Mouse (Mus musculus) liver, embryonic 11.5 days (tissue): ENCODE data around the gene Kcnh6. TPM values are rescaled to one million over a fixed set of nuclear protein-coding genes. Genes with fewer than 3 reads are reported as not detected.

Experiments
- ATAC-seq: fragments of 200-750 bp; cut with Nextera tagmentation; replicated peaks from 2 replicates; pipeline ENCODE4 v1.8.0; 2017; ENCODE audit warnings: moderate number of reproducible peaks, mild to moderate bottlenecking, moderate TSS enrichment, moderate library complexity; ENCODE audit not compliant: low FRiP score
- DNase-seq: peaks from one replicate; pipeline ENCODE4 v3.0.0-alpha.2; 2017; ENCODE audit warnings: low spot score
- H3K27ac ChIP-seq: fragments of 300-500 bp; sonication (generic); 2 replicates; pipeline ENCODE4 v1.5.1; 2014; ENCODE audit warnings: mild to moderate bottlenecking, low read depth, low read length, control low read depth
- H3K27me3 ChIP-seq: fragments of 300-500 bp; sonication (generic); replicated peaks from 2 replicates; pipeline ENCODE4 v1.6.1; 2014; ENCODE audit warnings: low read length, mixed read lengths; ENCODE audit not compliant: control insufficient read depth, insufficient read depth
- H3K36me3 ChIP-seq: fragments of 300-500 bp; sonication (generic); 2 replicates; pipeline ENCODE4 v1.6.1; 2014; ENCODE audit warnings: mild to moderate bottlenecking, low read length, moderate library complexity, mixed read lengths; ENCODE audit not compliant: control insufficient read depth, insufficient read depth
- H3K4me1 ChIP-seq: fragments of 300-500 bp; sonication (generic); replicated peaks from 2 replicates; pipeline ENCODE4 v1.6.1; 2014; ENCODE audit warnings: low read length, mixed read lengths; ENCODE audit not compliant: control insufficient read depth, insufficient read depth
- H3K4me2 ChIP-seq: fragments of 300-500 bp; sonication (generic); 2 replicates; pipeline ENCODE4 v1.6.1; 2014; ENCODE audit warnings: mild to moderate bottlenecking, control low read depth, moderate library complexity
- H3K4me3 ChIP-seq: fragments of 300-500 bp; sonication (generic); 2 replicates; pipeline ENCODE4 v1.5.1; 2014; ENCODE audit warnings: low read depth, low read length, control low read depth
- H3K9ac ChIP-seq: fragments of 300-500 bp; sonication (generic); 2 replicates; pipeline ENCODE4 v1.6.1; 2014; ENCODE audit warnings: low read depth, low read length, control low read depth
- H3K9me3 ChIP-seq: fragments of 300-500 bp; sonication (generic); 2 replicates; pipeline ENCODE4 v1.6.1; 2016; ENCODE audit warnings: low read length, inconsistent platforms, mixed read lengths; ENCODE audit not compliant: control insufficient read depth
- WGBS: fragments of 180-500 bp; shearing (Covaris S2); extraction: QIAGEN DNeasy Blood & Tissue Kit; methylation state at CpG from one replicate; pipeline ENCODE4 v1.1.7; 2014; 5-methylcytosine and 5-hydroxymethylcytosine counted together
- polyA plus RNA-seq: library from polyadenylated mRNA; unstranded; fragments of >200 nt; fragmentation: Nextera tagmentation; extraction: Ambion mirVana; gene quantifications from 2 replicates; pipeline ENCODE4 v1.2.1, GENCODE M21; 2014

The Kcnh6 gene
- polyA plus RNA-seq, 1 experiment from 2014 or later, result 0.26 TPM

DNA sequence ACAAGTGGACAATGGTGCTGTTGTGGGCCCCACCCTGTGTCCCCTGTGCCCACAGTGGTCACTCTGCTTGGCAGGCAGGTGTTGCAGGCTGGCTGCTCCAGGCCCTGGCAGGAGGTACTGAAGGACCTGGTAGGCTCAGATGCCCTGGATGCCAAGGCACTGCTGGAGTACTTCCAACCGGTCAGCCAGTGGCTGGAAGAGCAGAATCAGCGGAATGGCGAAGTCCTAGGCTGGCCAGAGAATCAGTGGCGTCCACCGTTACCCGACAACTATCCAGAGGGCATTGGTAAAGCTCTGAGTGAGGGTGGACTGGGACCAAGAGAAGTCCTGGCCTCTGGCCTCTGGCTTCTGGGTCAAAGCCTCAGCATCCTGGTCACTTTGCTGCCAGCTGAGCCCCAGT, 33.3 kb upstream of the Kcnh6 start:
- no peak for DNase-seq
- 91% methylated on average over 6 of the region's 6 CpGs for WGBS

DNA sequence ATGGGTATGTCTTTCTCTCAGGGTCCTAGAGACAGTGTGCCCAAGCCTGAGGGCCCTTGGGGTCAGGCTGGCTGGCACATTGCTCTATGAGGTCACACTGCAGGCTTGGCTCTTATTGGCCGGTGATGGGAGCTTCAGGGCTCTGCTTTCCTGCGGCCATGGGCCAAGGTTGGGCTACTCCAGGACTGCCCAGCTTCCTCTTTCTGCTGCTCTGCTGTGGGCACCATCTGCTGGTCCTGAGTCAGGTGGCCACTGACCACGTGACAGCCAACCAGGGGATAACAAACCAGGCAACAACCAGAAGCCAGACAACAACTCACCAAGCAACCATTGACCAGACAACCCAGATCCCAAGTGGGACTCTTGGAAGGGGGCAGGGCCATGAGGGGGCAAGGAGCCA, 32.9 kb upstream of the Kcnh6 start:
- H3K4me2 ChIP-seq, result no peak overlapping the region
- no peak overlapping the region for H3K27ac ChIP-seq
- H3K4me3 ChIP-seq, result no peak overlapping the region
- WGBS, result 62% methylated on average over 3 of the region's 3 CpGs
- ATAC-seq (no peak), DNase-seq (no peak)
- peaks cover 23% of the 10 kb centered on the region for H3K27me3 ChIP-seq
- H3K9ac ChIP-seq, result no peak overlapping the region
- no peaks in the 10 kb centered on the region for H3K9me3 ChIP-seq
- H3K36me3 ChIP-seq, result no peaks in the 10 kb centered on the region
- no peaks in the 10 kb centered on the region for H3K4me1 ChIP-seq

More for the DNA sequence above, 33.3 kb upstream of the Kcnh6 start:
- Histone ChIP-seq H3K4me2 (no peak overlapping the region), H3K27me3 (peaks cover 28% of the 10 kb centered on the region), H3K36me3 (no peaks in the 10 kb centered on the region), H3K9me3 (no peaks in the 10 kb centered on the region), H3K4me1 (no peaks in the 10 kb centered on the region), H3K27ac (no peak overlapping the region), H3K9ac (no peak overlapping the region), H3K4me3 (no peak overlapping the region)
- no peak for ATAC-seq

DNA sequence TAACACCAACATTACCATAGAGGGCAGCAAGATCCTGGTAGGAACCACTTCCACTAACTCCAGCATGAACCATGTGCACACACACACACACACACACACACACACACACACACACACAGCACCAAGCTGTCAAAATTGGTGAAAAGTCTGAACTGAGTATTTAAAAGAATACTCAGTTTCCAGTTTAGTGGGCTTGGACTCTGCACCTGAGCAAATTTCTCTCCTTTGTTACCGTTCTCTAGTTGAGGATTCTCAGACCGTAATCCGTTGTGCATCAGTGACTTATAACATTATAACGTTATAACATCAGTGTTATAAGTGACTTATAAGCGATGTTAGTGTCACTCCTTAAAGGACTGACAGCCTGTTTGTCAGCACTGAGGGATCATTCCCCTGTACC, 32.3 kb upstream of the Kcnh6 start:
- Histone ChIP-seq H3K4me2 (no peak overlapping the region), H3K27me3 (peaks cover 19% of the 10 kb centered on the region), H3K36me3 (no peaks in the 10 kb centered on the region), H3K4me1 (no peaks in the 10 kb centered on the region), H3K9ac (no peak overlapping the region), H3K27ac (no peak overlapping the region), H3K4me3 (no peak overlapping the region), H3K9me3 (no peaks in the 10 kb centered on the region)
- ATAC-seq (no peak), DNase-seq (no peak)
- 83% methylated on average over 5 of the region's 5 CpGs for WGBS

DNA sequence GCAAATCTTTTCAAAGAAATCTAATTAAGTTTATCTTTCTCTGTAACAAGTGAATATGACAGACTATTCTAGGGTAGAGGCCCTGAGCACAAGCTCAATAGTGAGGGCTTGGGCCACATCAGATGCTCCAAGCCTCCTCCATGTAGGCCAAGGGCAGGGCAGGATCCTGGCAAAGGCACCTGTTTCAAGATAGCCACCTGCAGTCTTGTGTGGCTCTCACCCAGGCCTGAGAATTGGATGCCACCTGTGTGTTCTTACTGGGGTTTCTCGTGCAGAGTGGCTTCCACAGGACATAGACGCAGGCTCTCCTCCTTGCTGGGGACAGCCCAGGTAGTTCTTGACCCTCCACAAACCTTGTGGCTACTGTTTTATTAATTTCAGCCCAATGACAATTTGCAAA, 29.7 kb upstream of the Kcnh6 start:
- H3K9me3 ChIP-seq, result no peaks in the 10 kb centered on the region
- H3K4me3 ChIP-seq, result no peak overlapping the region
- no peak for ATAC-seq
- H3K36me3 ChIP-seq, result no peaks in the 10 kb centered on the region
- DNase-seq, result no peak
- H3K9ac ChIP-seq, result no peak overlapping the region
- no peak overlapping the region for H3K27ac ChIP-seq
- peaks cover 11% of the 10 kb centered on the region for H3K27me3 ChIP-seq
- H3K4me2 ChIP-seq, result no peak overlapping the region
- WGBS, result 87% methylated on average over 2 of the region's 2 CpGs
- H3K4me1 ChIP-seq, result no peaks in the 10 kb centered on the region

DNA sequence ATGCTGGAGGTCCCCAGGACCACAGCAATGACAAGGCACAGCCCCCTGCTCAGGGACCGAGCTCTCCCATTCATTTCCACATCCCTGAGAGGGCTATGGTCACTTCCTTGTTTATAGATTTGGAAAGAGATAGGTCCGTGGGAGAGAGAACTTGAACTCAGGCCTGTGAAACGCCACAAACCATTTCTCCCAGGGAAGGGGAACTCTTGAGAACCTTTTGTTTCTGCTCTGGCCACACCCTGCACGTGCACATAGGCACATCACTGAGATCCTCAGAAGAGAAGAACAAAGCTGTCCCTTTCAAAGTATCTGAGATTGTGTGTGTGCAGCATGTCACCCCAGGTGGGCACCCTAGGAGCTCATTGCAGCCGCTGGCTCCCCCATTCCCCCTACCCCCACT, 29.3 kb upstream of the Kcnh6 start:
- Histone ChIP-seq H3K4me3 (no peak overlapping the region), H3K27ac (no peak overlapping the region), H3K4me2 (no peak overlapping the region), H3K9me3 (no peaks in the 10 kb centered on the region), H3K27me3 (peaks cover 9% of the 10 kb centered on the region), H3K36me3 (no peaks in the 10 kb centered on the region), H3K4me1 (no peaks in the 10 kb centered on the region), H3K9ac (no peak overlapping the region)
- DNase-seq (no peak), ATAC-seq (no peak)
- 49% methylated on average over 5 of the region's 5 CpGs for WGBS

DNA sequence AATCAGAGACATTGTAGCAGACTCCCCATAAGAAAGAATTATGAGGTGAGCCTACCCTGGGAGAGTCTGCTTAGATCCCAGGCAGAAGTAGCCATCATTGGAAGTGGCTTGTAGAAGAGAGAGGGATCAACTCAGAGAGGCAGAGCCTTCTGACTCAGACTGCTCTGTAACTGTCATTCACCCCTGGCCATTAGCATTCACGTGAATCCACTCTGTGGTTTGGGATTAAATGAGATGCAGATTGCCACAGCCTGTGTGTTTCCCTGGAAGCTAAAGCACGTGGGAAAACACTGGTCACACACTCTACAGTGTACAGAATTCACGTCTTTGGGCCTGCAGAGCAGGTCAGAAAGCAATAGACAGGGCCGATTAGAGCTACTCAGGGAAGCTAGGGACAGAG, 23.5 kb upstream of the Kcnh6 start:
- 72% methylated on average over 4 of the region's 4 CpGs for WGBS

DNA sequence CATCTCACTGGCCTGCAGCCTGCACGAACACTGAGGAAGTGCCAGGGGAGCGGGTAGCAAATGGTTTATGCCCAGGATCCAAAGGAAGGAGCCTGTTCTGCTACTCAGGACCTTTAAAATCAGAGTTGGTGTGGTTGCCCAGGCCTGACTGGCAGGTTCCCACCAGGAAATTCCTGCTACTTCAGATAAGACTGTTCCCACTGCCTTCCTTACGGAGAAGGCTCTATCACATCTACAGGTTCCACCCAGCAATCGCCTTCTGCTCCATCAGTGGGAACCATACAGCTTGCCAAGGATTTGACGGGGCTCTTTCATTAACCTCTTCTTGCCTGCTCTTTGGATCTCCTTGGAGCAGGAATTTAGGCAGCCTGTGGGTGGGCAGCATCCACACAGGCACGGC, 20.5 kb upstream of the Kcnh6 start:
- Histone ChIP-seq H3K4me3 (no peak overlapping the region), H3K27ac (no peak overlapping the region), H3K4me2 (no peak overlapping the region), H3K9me3 (no peaks in the 10 kb centered on the region), H3K27me3 (no peaks in the 10 kb centered on the region), H3K4me1 (no peaks in the 10 kb centered on the region; the same call in 1 of the 2 replicates), H3K36me3 (no peaks in the 10 kb centered on the region), H3K9ac (no peak overlapping the region)
- DNase-seq (no peak), ATAC-seq (no peak)
- 56% methylated on average over 6 of the region's 6 CpGs for WGBS

More for the DNA sequence above, 23.5 kb upstream of the Kcnh6 start:
- Histone ChIP-seq H3K9me3 (no peaks in the 10 kb centered on the region), H3K27ac (no peak overlapping the region), H3K4me2 (no peak overlapping the region), H3K27me3 (peaks cover under 1% of the 10 kb centered on the region), H3K9ac (no peak overlapping the region), H3K4me1 (no peaks in the 10 kb centered on the region), H3K36me3 (no peaks in the 10 kb centered on the region), H3K4me3 (no peak overlapping the region)
- ATAC-seq, result no peak
- DNase-seq, result no peak

DNA sequence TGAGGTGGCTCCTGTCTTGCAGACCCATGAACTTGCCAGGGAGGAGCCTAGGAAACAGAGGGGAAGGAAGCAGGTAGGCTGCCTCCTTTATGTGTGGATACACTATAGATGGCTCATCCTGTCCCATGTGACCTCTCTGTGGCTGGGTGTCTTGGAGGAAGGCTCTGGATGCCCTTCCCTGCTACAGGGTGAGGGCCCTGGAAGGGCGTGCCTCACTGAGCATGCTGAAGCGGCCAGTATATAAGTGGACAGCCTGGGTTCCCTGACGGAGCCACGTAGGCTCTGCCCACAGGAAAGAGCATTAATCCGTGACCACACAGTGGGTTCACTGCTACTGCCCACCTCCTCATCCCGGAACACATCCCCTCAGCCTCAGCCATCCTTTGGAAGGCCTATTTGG, 18.5 kb upstream of the Kcnh6 start:
- no peak overlapping the region for H3K9ac ChIP-seq
- H3K4me3 ChIP-seq, result no peak overlapping the region
- H3K36me3 ChIP-seq, result no peaks in the 10 kb centered on the region
- DNase-seq (no peak), ATAC-seq (no peak)
- 76% methylated on average over 6 of the region's 6 CpGs for WGBS
- H3K4me2 ChIP-seq, result no peak overlapping the region
- H3K27ac ChIP-seq, result no peak overlapping the region
- H3K4me1 ChIP-seq, result no peaks in the 10 kb centered on the region; the same call in 1 of the 2 replicates
- H3K9me3 ChIP-seq, result no peaks in the 10 kb centered on the region
- H3K27me3 ChIP-seq, result no peaks in the 10 kb centered on the region

DNA sequence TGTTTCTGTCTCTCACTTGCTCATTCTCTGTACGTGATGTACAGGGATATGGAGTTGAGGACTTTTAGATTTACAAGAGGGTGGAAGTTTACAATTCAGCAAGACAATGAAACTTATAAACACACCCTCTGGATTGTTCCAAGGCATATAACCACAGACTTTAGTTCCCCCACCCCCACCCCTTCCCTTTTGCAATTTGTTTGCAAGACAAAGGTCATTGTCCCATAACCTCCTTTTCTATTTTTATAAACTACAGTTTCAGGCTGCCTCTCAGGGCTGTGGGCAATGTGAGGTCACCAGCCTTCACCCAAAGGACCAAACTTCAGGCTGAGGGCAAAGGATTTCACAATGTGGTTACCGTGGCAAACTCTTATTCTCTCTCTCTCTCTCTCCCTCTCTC, 17.7 kb upstream of the Kcnh6 start:
- no peak overlapping the region for H3K9ac ChIP-seq
- DNase-seq (no peak), ATAC-seq (no peak)
- H3K4me3 ChIP-seq, result no peak overlapping the region
- no peaks in the 10 kb centered on the region for H3K9me3 ChIP-seq
- H3K4me2 ChIP-seq, result no peak overlapping the region
- no peaks in the 10 kb centered on the region for H3K27me3 ChIP-seq
- 55% methylated on average over 2 of the region's 2 CpGs for WGBS
- no peaks in the 10 kb centered on the region; the same call in 1 of the 2 replicates for H3K4me1 ChIP-seq
- no peaks in the 10 kb centered on the region for H3K36me3 ChIP-seq
- H3K27ac ChIP-seq, result no peak overlapping the region
